Mouse (Mus musculus) forebrain, postnatal 0 days (tissue): ENCODE data around the gene Cd36. TPM values are rescaled to one million over a fixed set of nuclear protein-coding genes. Genes with fewer than 3 reads are reported as not detected.
A peak's percentile ranks its signal among the peaks of the same experiment; 100 is the strongest.

Experiments used
- ATAC-seq: fragments of 200-750 bp; cut with Nextera tagmentation; 2 replicates; pipeline ENCODE4 v1.8.0; 2017; ENCODE audit warnings: mild to moderate bottlenecking, moderate library complexity
- DNase-seq: peaks from one replicate; pipeline ENCODE4 v3.0.0-alpha.2; 2015
- H3K27ac ChIP-seq: fragments of 300-500 bp; sonication (generic); 2 replicates; pipeline ENCODE4 v1.5.1; 2014; ENCODE audit warnings: low read depth, mild to moderate bottlenecking, antibody characterized with exemption, low read length, moderate library complexity, mixed read lengths
- H3K27me3 ChIP-seq: fragments of 300-500 bp; sonication (generic); 2 replicates; pipeline ENCODE4 v1.6.1; 2014; ENCODE audit warnings: mild to moderate bottlenecking, low read length, mixed read lengths; ENCODE audit not compliant: insufficient read depth
- H3K36me3 ChIP-seq: fragments of 300-500 bp; sonication (generic); 2 replicates; pipeline ENCODE4 v1.6.1; 2014; ENCODE audit warnings: mild to moderate bottlenecking, moderate library complexity; ENCODE audit not compliant: insufficient read depth
- H3K4me1 ChIP-seq: fragments of 300-500 bp; sonication (generic); 2 replicates; pipeline ENCODE4 v1.6.1; 2014; ENCODE audit warnings: antibody characterized with exemption; ENCODE audit not compliant: insufficient read depth
- H3K4me2 ChIP-seq: fragments of 300-500 bp; sonication (generic); 2 replicates; pipeline ENCODE4 v1.6.1; 2014; ENCODE audit warnings: low read depth, mild to moderate bottlenecking, moderate library complexity
- H3K4me3 ChIP-seq: fragments of 300-500 bp; sonication (generic); 2 replicates; pipeline ENCODE4 v1.5.1; 2014; ENCODE audit warnings: low read depth, low read length, mixed read lengths
- H3K9ac ChIP-seq: fragments of 300-500 bp; sonication (generic); 2 replicates; pipeline ENCODE4 v1.6.1; 2014; ENCODE audit warnings: mild to moderate bottlenecking
- H3K9me3 ChIP-seq: fragments of 300-500 bp; sonication (generic); 2 replicates; pipeline ENCODE4 v1.6.1; 2016; ENCODE audit warnings: low read length
- CTCF ChIP-seq: sonication (generic); IDR thresholded peaks from 2 replicates; pipeline ENCODE4 v1.5.1; 2016; ENCODE audit warnings: antibody characterized with exemption, control low read depth, low read depth
- WGBS: fragments of 180-500 bp; shearing (Covaris S2); extraction: QIAGEN DNeasy Blood & Tissue Kit; methylation state at CpG from one replicate; pipeline ENCODE4 v1.1.7; 2014; 5-methylcytosine and 5-hydroxymethylcytosine counted together
- polyA plus RNA-seq: library from polyadenylated mRNA; unstranded; fragments of >200 nt; fragmentation: Nextera tagmentation; extraction: Ambion mirVana; gene quantifications from 2 replicates; pipeline ENCODE4 v1.2.1, GENCODE M21; 2015
- total RNA-seq: library from RNA; depleted of rRNA; stranded (reverse); fragments of >200 nt; gene quantifications from 2 replicates; pipeline ENCODE4 v1.2.3, GENCODE M21; 2014

Cd36 gene
- total and polyA plus RNA-seq, 2 experiments from 2014 or later: 1.0 to 3.0 TPM

- no peaks in the 10 kb centered on the region for H3K36me3 ChIP-seq
- no peak for DNase-seq
- no peak overlapping the region for H3K4me3 ChIP-seq
- no peak for TF ChIP-seq CTCF
- ATAC-seq: no peak
- H3K9me3 ChIP-seq: no peaks in the 10 kb centered on the region
- no peak overlapping the region for H3K27ac ChIP-seq
- H3K27me3 ChIP-seq: no peaks in the 10 kb centered on the region
- no peak overlapping the region for H3K9ac ChIP-seq
- WGBS: 12% methylated on average over 4 of the region's 4 CpGs
- no peaks in the 10 kb centered on the region for H3K4me1 ChIP-seq
- no peak overlapping the region for H3K4me2 ChIP-seq
These were observed 53.1 kb downstream of the Cd36 start for GRCm38 (mm10) chr5:17835302-17836097.

- Histone ChIP-seq H3K4me3 (no peak overlapping the region), H3K36me3 (no peaks in the 10 kb centered on the region), H3K9ac (no peak overlapping the region), H3K27me3 (no peaks in the 10 kb centered on the region), H3K4me2 (no peak overlapping the region), H3K27ac (no peak overlapping the region), H3K9me3 (no peaks in the 10 kb centered on the region), H3K4me1 (no peaks in the 10 kb centered on the region)
- DNase-seq (no peak), ATAC-seq (no peak)
- 93% methylated on average over 1 of the region's 1 CpGs for WGBS
- no peak for TF ChIP-seq CTCF
These were observed 54.8 kb downstream of the Cd36 start for GRCm38 (mm10) chr5:17833797-17834196.

GRCm38 (mm10) chr5:17830536-17830935 is 58.1 kb downstream of the Cd36 start:
- H3K36me3 ChIP-seq: no peaks in the 10 kb centered on the region
- no peak overlapping the region for H3K4me3 ChIP-seq
- 37% methylated on average over 2 of the region's 2 CpGs for WGBS
- H3K9ac ChIP-seq: no peak overlapping the region
- no peak; the same call in 1 of the 2 replicates for ATAC-seq
- no peaks in the 10 kb centered on the region for H3K9me3 ChIP-seq
- no peaks in the 10 kb centered on the region for H3K27me3 ChIP-seq
- H3K4me2 ChIP-seq: no peak overlapping the region
- TF ChIP-seq CTCF: no peak
- DNase-seq: no peak
- H3K4me1 ChIP-seq: no peaks in the 10 kb centered on the region
- H3K27ac ChIP-seq: no peak overlapping the region

DNA sequence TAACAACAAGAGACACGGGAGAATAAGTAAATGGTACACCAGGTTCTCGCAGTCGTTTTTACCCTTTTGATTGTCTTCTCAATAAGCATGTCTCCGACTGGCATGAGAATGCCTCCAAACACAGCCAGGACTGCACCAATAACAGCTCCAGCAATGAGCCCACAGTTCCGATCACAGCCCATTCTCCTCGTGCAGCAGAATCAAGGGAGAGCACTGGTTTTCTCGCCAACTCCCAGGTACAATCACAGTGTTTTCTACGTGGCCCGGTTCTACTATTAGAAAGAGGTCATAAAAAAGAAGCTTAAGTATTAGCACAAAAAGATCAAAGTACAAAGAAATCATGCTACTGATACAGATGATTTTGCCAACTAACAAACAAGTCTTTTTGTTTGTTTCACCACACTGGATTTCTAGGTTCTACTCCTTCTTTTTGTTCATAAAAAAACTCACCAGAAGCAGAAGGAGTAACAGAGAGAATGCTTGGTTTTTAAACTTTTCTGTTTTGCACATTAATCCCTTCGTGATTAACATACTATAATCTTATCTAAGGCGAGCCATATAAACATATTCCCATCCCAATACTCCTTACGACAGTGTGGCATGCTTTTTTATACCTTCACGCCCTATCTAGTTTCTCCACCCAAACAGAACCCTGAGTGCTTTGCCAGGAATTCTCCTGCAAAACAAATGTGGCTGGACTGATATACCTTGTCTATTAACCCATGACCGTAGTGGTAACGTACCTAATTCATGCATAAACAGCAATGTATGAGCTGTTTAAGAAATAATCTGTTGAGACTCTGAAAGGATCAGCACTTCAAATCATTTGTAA is 59.7 kb downstream of the Cd36 start:
- no peaks in the 10 kb centered on the region for H3K9me3 ChIP-seq
- DNase-seq (no peak), ATAC-seq (no peak)
- H3K36me3 ChIP-seq: no peaks in the 10 kb centered on the region
- H3K9ac ChIP-seq: no peak overlapping the region
- H3K27me3 ChIP-seq: no peaks in the 10 kb centered on the region
- WGBS: 69% methylated on average over 15 of the region's 15 CpGs
- no peak for TF ChIP-seq CTCF
- no peak overlapping the region for H3K4me3 ChIP-seq
- H3K27ac ChIP-seq: no peak overlapping the region
- no peaks in the 10 kb centered on the region for H3K4me1 ChIP-seq
- H3K4me2 ChIP-seq: no peak overlapping the region

DNA sequence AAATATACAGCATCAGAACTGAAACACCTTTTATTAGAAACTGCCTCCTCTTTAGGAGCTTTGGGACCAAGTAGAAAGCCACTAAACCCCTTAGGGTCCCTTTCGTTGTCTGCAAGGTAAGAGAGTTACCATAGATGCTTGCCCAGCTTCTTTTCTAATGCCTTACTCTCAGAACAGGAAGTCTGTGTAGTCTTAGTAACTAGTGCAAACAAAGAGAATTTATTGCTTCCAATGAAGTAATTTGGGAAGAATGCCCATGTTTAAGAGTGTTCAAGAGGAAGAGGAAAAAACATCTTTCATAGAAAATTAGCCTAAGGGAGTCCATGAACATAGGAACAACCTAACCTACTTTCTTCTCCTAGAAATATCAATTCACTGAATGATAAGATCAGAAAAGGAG is 67.2 kb downstream of the Cd36 start:
- Histone ChIP-seq H3K27ac (no peak overlapping the region), H3K27me3 (no peaks in the 10 kb centered on the region), H3K9me3 (no peaks in the 10 kb centered on the region), H3K4me2 (no peak overlapping the region), H3K36me3 (no peaks in the 10 kb centered on the region), H3K4me1 (no peaks in the 10 kb centered on the region), H3K9ac (no peak overlapping the region), H3K4me3 (no peak overlapping the region)
- DNase-seq (no peak), ATAC-seq (no peak)
- no peak for TF ChIP-seq CTCF
- WGBS: 85% methylated on average over 1 of the region's 1 CpGs

- H3K4me3 ChIP-seq: no peak overlapping the region
- TF ChIP-seq CTCF: no peak
- DNase-seq (no peak), ATAC-seq (no peak)
- H3K4me2 ChIP-seq: no peak overlapping the region
- no peak overlapping the region for H3K9ac ChIP-seq
- 90% methylated on average over 2 of the region's 2 CpGs for WGBS
- H3K4me1 ChIP-seq: no peaks in the 10 kb centered on the region
- no peaks in the 10 kb centered on the region for H3K9me3 ChIP-seq
- no peak overlapping the region for H3K27ac ChIP-seq
- H3K36me3 ChIP-seq: no peaks in the 10 kb centered on the region
- H3K27me3 ChIP-seq: no peaks in the 10 kb centered on the region
These were observed 68.2 kb downstream of the Cd36 start for GRCm38 (mm10) chr5:17820239-17820999.

GRCm38 (mm10) chr5:17816170-17816569 is 72.4 kb downstream of the Cd36 start:
- no peak overlapping the region for H3K27ac ChIP-seq
- no peaks in the 10 kb centered on the region for H3K36me3 ChIP-seq
- no peak overlapping the region for H3K9ac ChIP-seq
- no peak overlapping the region for H3K4me2 ChIP-seq
- ATAC-seq (no peak; the same call in 1 of the 2 replicates), DNase-seq (peak; percentile 76)
- H3K4me3 ChIP-seq: no peak overlapping the region
- 3% methylated on average over 2 of the region's 2 CpGs for WGBS
- no peaks in the 10 kb centered on the region for H3K9me3 ChIP-seq
- H3K27me3 ChIP-seq: no peaks in the 10 kb centered on the region
- H3K4me1 ChIP-seq: no peaks in the 10 kb centered on the region
- peak; percentile 72 for TF ChIP-seq CTCF
